Mouse (Mus musculus) heart, postnatal 0 days (tissue): ENCODE results near the gene Smim5.

Source experiments
- CTCF ChIP-seq: IDR thresholded peaks from 2 replicates; pipeline ENCODE4 v1.5.1; 2016; ENCODE audit warnings: antibody characterized with exemption, control low read depth, low read depth
- EP300 ChIP-seq: IDR thresholded peaks from 2 replicates; pipeline ENCODE4 v1.6.1; 2016; ENCODE audit warnings: antibody characterized with exemption, low read depth

- TF ChIP-seq CTCF (peak; percentile 24; the same call in 1 of the 2 replicates), EP300 (no peak; the same call in 1 of the 2 replicates)
These were observed at the start of gene Smim5 for GRCm38 (mm10) chr11:115899486-115900266.
